ENCODE assay signal across 10 mouse cellular contexts in the genomic region with DNA sequence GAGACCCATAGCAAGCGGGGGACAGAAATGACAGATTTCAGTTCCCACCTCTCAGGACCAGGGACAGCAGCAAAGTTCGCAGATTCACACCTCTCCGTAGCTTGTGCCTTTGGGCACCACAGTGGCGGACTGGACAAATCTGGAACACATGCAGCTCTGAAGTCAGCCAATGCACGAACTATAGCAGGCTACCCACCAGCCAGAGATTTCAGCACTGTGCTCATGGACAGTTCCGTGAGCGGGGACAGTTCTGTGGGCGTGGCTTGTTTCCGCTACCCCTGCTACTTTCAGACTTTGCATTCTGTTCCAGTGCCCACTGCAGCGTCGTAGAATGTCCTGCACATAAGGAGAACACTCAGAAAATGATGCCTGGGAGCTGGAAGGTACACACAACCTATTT. TPM values are rescaled to one million over a fixed set of nuclear protein-coding genes. Genes with fewer than 3 reads are reported as not detected.
DNase-seq lines count a peak whose midpoint lies in the region; ATAC-seq and TF ChIP-seq lines count a peak whose summit lies in the region.
"Had no signal": no experiment of that assay in that cellular context is flagged by ENCODE, and none has a peak within 500 bp of the region (broad histone marks: within the 10 kb centered on the region; RNA-seq: fewer than 3 reads in every experiment).

No protein-coding gene starts in this region.

- H3K4me1 ChIP-seq in liver, postnatal 0 days (ENCODE audit: insufficient read depth): no peaks in the 10 kb centered on the region
- H3K4me1 ChIP-seq: lung, embryonic 15.5 days had no signal

- H3K27ac ChIP-seq in liver, postnatal 0 days (ENCODE audit: low read depth): no peak overlapping the region
- H3K27ac ChIP-seq: lung, embryonic 15.5 days had no signal

- H3K36me3 ChIP-seq in liver, postnatal 0 days (replicated peaks; ENCODE audit: insufficient read depth, low read length): no peaks in the 10 kb centered on the region
- H3K36me3 ChIP-seq: lung, embryonic 15.5 days had no signal

- H3K27me3 ChIP-seq in liver, postnatal 0 days (ENCODE audit: insufficient read depth, low read length): no peaks in the 10 kb centered on the region
- H3K27me3 ChIP-seq: lung, embryonic 15.5 days; Patski had no signal

- H3K9ac ChIP-seq in liver, postnatal 0 days (replicated peaks): no peak overlapping the region
- H3K9ac ChIP-seq: lung, embryonic 15.5 days had no signal

- no peaks in the 10 kb centered on the region for H3K9me3 ChIP-seq in liver, postnatal 0 days (ENCODE audit: low read length)
- H3K9me3 ChIP-seq: lung, embryonic 15.5 days had no signal

- no peak for ATAC-seq in liver, postnatal 0 days
- no peak for ATAC-seq in erythroid progenitor cell, adult 5-6 weeks (replicated peaks; ENCODE audit: low FRiP score, poor library complexity, severe bottlenecking)
- ATAC-seq: Patski had no signal

- no peak for TF ChIP-seq EP300 in liver, postnatal 0 days (IDR thresholded peaks at IDR 0.05; ENCODE audit: low read depth)

- no peak for TF ChIP-seq CTCF in liver, postnatal 0 days (IDR thresholded peaks at IDR 0.05; ENCODE audit: low read depth)

- H3K4me3 ChIP-seq in liver, postnatal 0 days (ENCODE audit: low read depth, low read length): no peak overlapping the region
- H3K4me3 ChIP-seq: lung, embryonic 15.5 days had no signal

- no peak overlapping the region for H3K4me2 ChIP-seq in liver, postnatal 0 days (ENCODE audit: low read depth, low read length)
- H3K4me2 ChIP-seq: lung, embryonic 15.5 days had no signal

- WGBS in liver, postnatal 0 days (ENCODE audit: insufficient replicate concordance): 27% methylated on average over 11 of the region's 11 CpGs

- peak; percentile 5 for DNase-seq in kidney, adult 18-20 months
- no peak for DNase-seq in kidney, adult 9 months
- peak; percentile 72 for DNase-seq in R1 (ENCODE audit: low read depth, low spot score)
- DNase-seq in embryo, embryonic 11 days: peak; percentile 84
- DNase-seq in liver, postnatal 0 days: peak; percentile 28
- DNase-seq in frontal cortex, postnatal 10 days (ENCODE audit: low spot score in 2 of 2): no peak
- no peak for DNase-seq in layer of hippocampus, postnatal 25 days (ENCODE audit: extremely low spot score in 1 of 2, low spot score in 1 of 2)

RNA-seq across cellular contexts. Expression of a gene that starts 49.5 kb away (rescaled TPM):
- polyA plus RNA-seq in liver, postnatal 0 days (2015; fragmentation: Nextera tagmentation; extraction: Ambion mirVana): 56.1 and 59.5 TPM in 2 replicates
- 10 to 100 TPM; 21.5 to 26.4 TPM for total RNA-seq in layer of hippocampus, postnatal 25 days (2021)
- 26.0 and 66.7 TPM in 2 replicates for total RNA-seq in erythroid progenitor cell, adult 5-6 weeks (2015; ENCODE audit: low replicate concordance)
- 17.5 and 39.3 TPM in 2 replicates for total RNA-seq in erythroid progenitor cell, adult 5-6 weeks (2017; ENCODE audit: low replicate concordance)

Comparison
In these comparisons a context has a peak if more than half of its experiments do, and no peak if none do; other contexts are left out.
1. DNase-seq: peak in kidney, adult 18-20 months (single experiment), R1 (single experiment), embryo, embryonic 11 days (single experiment) and liver, postnatal 0 days (single experiment); none in kidney, adult 9 months (single experiment), frontal cortex, postnatal 10 days (0 of 2) and layer of hippocampus, postnatal 25 days (0 of 2).